Mouse (Mus musculus): ENCODE data around the gene Tlx1.

GRCm38 (mm10) chr19:45155141-45155790 lies 4.8 kb downstream of the Tlx1 start:
- TF ChIP-seq CTCF (IDR thresholded peaks at IDR 0.05; ENCODE audit: low read depth) (no peak), EP300 (optimal IDR thresholded peaks at IDR 0.05) (no peak)
